Mouse (Mus musculus): ENCODE results near the gene Cacna2d2.

GRCm38 (mm10) chr9:107493511-107493910, 94.1 kb downstream of the Cacna2d2 start:
- TF ChIP-seq CTCF (IDR thresholded peaks at IDR 0.05; ENCODE audit: low read depth, low read length) (no peak), POLR2A (IDR thresholded peaks at IDR 0.05; ENCODE audit: extremely low read depth, insufficient read depth, low read length) (no peak)
